Mouse (Mus musculus): ENCODE results near the gene Klhl36.

- TF ChIP-seq GATA1 (IDR thresholded peaks at IDR 0.05; ENCODE audit: borderline replicate concordance, low read length) (no peak), FLI1 (IDR thresholded peaks at IDR 0.05; ENCODE audit: low read length) (no peak)
Observed at GRCm38 (mm10) chr8:119812650-119813431, 49.2 kb upstream of the Klhl36 start.

Data from megakaryocyte, embryonic 14.5 days (primary cell).